Mouse (Mus musculus) left cerebral cortex, adult 6 months (tissue): ENCODE results near the gene Ttyh2. TPM values are rescaled to one million over a fixed set of nuclear protein-coding genes. Genes with fewer than 3 reads are reported as not detected.

Experiments used
- long read RNA-seq, 2 experiments: library from polyadenylated mRNA; unstranded; transcript quantifications; one replicate each; pipeline ENCODE4 v2.0.0; 2019 to 2020
- polyA plus RNA-seq: library from polyadenylated mRNA; unstranded; fragments of <200 nt; fragmentation: Nextera tagmentation; gene quantifications from 2 replicates; pipeline ENCODE4 v1.2.3, GENCODE M21; 2021

Ttyh2 gene
- polyA plus RNA-seq, result 44.5 and 55.0 TPM in 2 replicates
- long read RNA-seq, experiment 1, transcript Ttyh2-201 (14 exons, 3,486 nt), result major isoform, 68 of 108 reads
- long read RNA-seq, experiment 1, partial matches to known transcripts, result 34 of 108 reads
- long read RNA-seq, experiment 1, other reads (novel, unspliced or antisense), result 6 of 108 reads
- long read RNA-seq, experiment 2, transcript Ttyh2-201 (14 exons, 3,486 nt), result major isoform, 7 of 121 reads
- long read RNA-seq, experiment 2, partial matches to known transcripts, result 111 of 121 reads
- long read RNA-seq, experiment 2, other reads (novel, unspliced or antisense), result 3 of 121 reads

GRCm38 (mm10) chr11:114675341-114675825 is at the start of gene Ttyh2:
Ttyh2 (plus strand) TSS chr11:114675431.

GRCm38 (mm10) chr11:114668301-114668710 is 6.9 kb upstream of the Ttyh2 start, which contains the start of gene Rpl38:
Rpl38 (plus strand) TSS chr11:114668524.

GRCm38 (mm10) chr11:114726965-114727825 is 52.0 kb downstream of the Ttyh2 start, which contains the start of gene Dnaic2:
Dnaic2 (plus strand) TSS chr11:114727408.

GRCm38 (mm10) chr11:114764820-114765818 is 89.9 kb downstream of the Ttyh2 start, which contains the start of gene Kif19a:
Kif19a (plus strand) TSS chr11:114765388.

Other genes starting within 250 kb of the Ttyh2 start
- 4,443 and 4,991 TPM in 2 replicates for gene Rpl38, start 6.9 kb upstream of the Ttyh2 start, polyA plus RNA-seq
- gene Dnaic2, start 52.0 kb downstream of the Ttyh2 start, polyA plus RNA-seq, result 1.6 and 2.6 TPM in 2 replicates
- gene Kif19a, start 90.0 kb downstream of the Ttyh2 start, polyA plus RNA-seq, result 0.53 and 0.72 TPM in 2 replicates
- 116 and 127 TPM in 2 replicates for gene Btbd17, start 120.5 kb downstream of the Ttyh2 start, polyA plus RNA-seq
- not detected in 2 replicates for gene Gpr142, start 123.5 kb downstream of the Ttyh2 start, polyA plus RNA-seq
- 1.9 and 2.3 TPM in 2 replicates for gene Gprc5c, start 175.7 kb downstream of the Ttyh2 start, polyA plus RNA-seq
- gene Cd300a, start 214.6 kb downstream of the Ttyh2 start, polyA plus RNA-seq, result 1.2 and 1.9 TPM in 2 replicates